Mouse (Mus musculus) E14TG2a.4 (cell line): ENCODE data around the gene Vgll4.

Source experiments
- H3K27me3 ChIP-seq: 2 replicates; pipeline ENCODE4 v1.6.1; 2014; ENCODE audit warnings: low read length, control low read depth; ENCODE audit not compliant: insufficient read depth
- H3K36me3 ChIP-seq: 2 replicates; pipeline ENCODE4 v1.6.1; 2014; ENCODE audit warnings: low read length, control low read depth; ENCODE audit not compliant: insufficient read depth
- H3K4me1 ChIP-seq: replicated peaks from 2 replicates; pipeline ENCODE4 v1.6.1; 2014; ENCODE audit warnings: low read depth, low read length, control low read depth
- H3K4me3 ChIP-seq: replicated peaks from 2 replicates; pipeline ENCODE4 v1.5.1; 2014; ENCODE audit warnings: mild to moderate bottlenecking, low read length
- H3K9me3 ChIP-seq: 2 replicates; pipeline ENCODE4 v1.6.1; 2014; ENCODE audit warnings: low read length, control low read depth
- CTCF ChIP-seq: conservative IDR thresholded peaks from 2 replicates; pipeline ENCODE4 v1.5.1; 2014; ENCODE audit warnings: low read length
- NANOG ChIP-seq: IDR thresholded peaks from 2 replicates; pipeline ENCODE4 v1.6.1; 2014; ENCODE audit warnings: borderline replicate concordance, low read length, mixed read lengths
- POU5F1 ChIP-seq: IDR thresholded peaks from 2 replicates; pipeline ENCODE4 v1.6.1; 2014; ENCODE audit warnings: low read length, borderline replicate concordance

The Vgll4 gene

DNA sequence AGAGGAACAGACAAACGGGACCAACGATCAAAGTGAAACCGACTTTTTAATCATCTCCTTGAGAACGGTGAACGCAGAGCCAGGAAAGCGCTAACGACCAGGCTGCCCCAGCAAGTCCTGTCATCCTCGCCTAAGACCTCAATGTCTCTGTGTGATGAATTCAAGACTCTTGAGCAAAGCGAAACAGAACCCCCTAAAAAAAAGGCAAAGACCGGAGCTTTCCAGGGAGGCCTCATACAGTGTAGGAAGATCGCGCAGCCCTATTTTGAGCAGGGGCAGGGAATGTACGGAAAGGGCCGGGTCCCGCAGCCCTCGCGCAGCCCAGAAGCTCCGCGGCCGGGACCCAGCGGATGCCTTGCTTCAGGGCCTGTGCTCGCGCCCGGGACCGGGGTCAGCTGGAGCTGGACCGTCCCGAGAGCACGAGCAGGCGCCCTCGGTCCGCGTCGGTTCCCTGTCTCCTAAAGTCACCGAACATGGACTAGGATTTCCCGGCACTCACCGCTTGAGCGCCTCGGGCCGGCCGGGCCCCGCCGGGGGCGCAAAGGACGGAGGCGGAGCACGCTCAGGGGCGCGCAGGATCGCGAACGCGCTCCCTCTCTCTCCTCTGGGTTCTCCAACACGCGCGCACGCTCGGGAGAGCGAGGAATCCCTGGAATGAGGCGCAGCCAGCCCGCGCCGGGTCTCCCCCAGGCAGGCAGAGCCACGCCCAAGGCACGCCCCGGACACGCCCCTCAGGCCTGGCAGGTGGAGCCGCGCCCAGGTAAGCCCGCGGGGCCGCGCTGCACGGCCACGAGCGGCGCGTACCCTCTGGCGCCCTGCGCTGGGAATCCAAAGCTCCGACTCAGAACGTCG, 1.2 kb downstream of the Vgll4 start:
- Histone ChIP-seq H3K4me1 (peaks cover 25% of the 10 kb centered on the region), H3K27me3 (peaks cover 49% of the 10 kb centered on the region), H3K36me3 (no peaks in the 10 kb centered on the region), H3K9me3 (no peaks in the 10 kb centered on the region), H3K4me3 (peak overlapping the region; percentile 85)
- no peak for TF ChIP-seq NANOG
- no peak for TF ChIP-seq POU5F1
- TF ChIP-seq CTCF = no peak

DNA sequence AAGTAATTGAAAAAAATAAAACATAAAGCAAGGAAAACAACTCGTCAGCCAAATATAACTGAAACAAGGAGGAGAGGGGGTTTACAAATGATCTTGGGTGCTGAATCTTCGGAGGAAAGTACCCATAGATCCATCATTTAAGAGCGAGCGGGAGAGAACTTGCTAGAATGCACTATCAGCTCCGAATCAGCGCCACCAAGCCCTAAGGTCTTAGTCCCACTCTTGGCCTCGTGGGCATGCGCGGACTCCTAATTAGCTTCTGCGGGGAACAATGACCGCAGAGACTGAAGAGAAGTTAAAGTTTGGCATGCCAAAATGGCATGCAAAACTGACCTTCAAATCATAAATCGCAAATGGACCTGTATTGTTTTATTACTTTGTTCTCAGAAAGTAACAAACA, 2.2 kb downstream of the Vgll4 start:
- H3K36me3 ChIP-seq = no peaks in the 10 kb centered on the region
- H3K4me3 ChIP-seq = 0 out of 2 replicates have a peak overlapping the region, but pooled peaks have one; percentile 85
- H3K9me3 ChIP-seq = no peaks in the 10 kb centered on the region
- no peak for TF ChIP-seq CTCF
- no peak for TF ChIP-seq NANOG
- no peak for TF ChIP-seq POU5F1
- H3K4me1 ChIP-seq = peaks cover 22% of the 10 kb centered on the region
- peaks cover 49% of the 10 kb centered on the region for H3K27me3 ChIP-seq

DNA sequence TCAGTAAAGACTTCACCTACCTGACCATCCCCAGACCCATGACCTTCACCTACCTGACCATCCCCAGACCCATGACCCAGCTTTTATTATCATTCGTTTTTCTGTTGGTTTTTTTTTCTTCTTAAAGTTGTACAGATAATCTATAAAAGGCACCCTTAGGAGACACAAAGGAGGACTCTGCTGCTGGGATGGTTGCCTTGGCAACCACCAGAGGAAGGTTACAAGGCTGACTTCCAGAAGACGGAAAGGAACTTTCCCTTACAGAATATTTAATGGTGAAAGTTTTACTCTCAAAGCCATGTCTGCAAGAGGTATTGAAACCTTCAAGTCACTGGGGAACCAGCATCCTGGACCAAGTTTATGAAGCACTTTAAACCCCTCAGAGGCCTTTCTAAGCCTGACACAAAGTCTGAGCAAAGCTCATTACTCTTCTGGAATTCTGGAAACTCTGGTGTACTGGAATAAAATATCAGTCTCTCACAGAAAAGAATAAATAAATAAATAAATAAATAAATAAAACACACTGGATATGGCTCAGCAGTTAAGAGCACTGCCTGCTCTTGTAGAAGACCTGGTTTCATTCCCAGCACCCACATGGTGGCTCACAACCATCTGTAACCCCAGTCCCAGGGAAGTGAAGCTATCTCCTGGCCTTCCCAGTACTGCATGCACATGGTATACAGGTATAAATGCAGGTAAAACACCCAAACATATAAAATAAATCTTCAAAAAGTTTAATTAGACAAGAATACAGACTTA, 3.2 kb downstream of the Vgll4 start:
- H3K36me3 ChIP-seq = no peaks in the 10 kb centered on the region
- peaks cover 22% of the 10 kb centered on the region for H3K4me1 ChIP-seq
- no peak for TF ChIP-seq POU5F1
- TF ChIP-seq CTCF = no peak
- TF ChIP-seq NANOG = no peak
- peaks cover 49% of the 10 kb centered on the region for H3K27me3 ChIP-seq
- H3K9me3 ChIP-seq = no peaks in the 10 kb centered on the region
- no peak overlapping the region for H3K4me3 ChIP-seq

DNA sequence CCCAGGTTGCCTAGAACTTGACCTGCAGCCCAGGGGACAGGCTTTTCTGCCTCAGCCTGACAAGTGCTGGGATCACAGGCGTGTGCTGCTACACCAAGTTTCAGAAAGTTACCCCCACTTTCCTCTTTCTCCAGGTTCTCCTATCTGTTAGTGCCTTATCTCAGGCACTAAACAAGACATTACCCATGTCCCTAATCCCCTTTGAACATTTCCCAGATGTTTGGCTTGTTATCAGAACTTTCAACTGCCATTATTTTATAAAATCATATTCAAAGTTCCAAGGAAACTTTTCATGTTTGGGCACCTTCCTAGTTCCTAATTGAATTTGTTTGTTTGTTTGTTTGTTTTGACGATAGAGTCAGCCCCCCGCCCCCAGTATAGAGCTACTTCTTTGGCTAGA, 4.0 kb downstream of the Vgll4 start:
- Histone ChIP-seq H3K27me3 (peaks cover 49% of the 10 kb centered on the region), H3K4me1 (peaks cover 22% of the 10 kb centered on the region), H3K36me3 (no peaks in the 10 kb centered on the region), H3K4me3 (no peak overlapping the region), H3K9me3 (no peaks in the 10 kb centered on the region)
- no peak for TF ChIP-seq NANOG
- TF ChIP-seq CTCF = no peak
- TF ChIP-seq POU5F1 = no peak

DNA sequence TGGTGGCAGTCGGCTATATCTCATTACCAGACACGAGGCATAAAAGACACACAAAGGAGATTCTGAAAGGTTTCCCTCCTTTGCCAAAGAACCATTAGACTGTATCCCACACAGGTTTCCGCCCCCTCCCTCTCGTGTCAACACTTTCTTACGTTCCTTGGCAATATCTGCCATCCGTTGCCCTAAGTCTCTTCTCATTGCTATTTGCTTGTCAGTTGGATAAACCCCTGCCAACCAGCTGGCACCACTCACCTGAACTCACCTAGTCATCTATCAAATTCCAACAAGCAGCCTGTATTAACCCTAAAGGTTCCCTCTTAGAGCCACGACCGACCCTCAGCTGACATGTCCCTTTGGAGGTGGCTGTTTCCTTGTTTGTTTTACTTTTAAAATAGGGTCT, 4.4 kb downstream of the Vgll4 start:
- Histone ChIP-seq H3K4me1 (peaks cover 18% of the 10 kb centered on the region), H3K9me3 (no peaks in the 10 kb centered on the region), H3K36me3 (no peaks in the 10 kb centered on the region), H3K4me3 (no peak overlapping the region), H3K27me3 (peaks cover 51% of the 10 kb centered on the region)
- no peak for TF ChIP-seq CTCF
- TF ChIP-seq NANOG = no peak
- no peak for TF ChIP-seq POU5F1

DNA sequence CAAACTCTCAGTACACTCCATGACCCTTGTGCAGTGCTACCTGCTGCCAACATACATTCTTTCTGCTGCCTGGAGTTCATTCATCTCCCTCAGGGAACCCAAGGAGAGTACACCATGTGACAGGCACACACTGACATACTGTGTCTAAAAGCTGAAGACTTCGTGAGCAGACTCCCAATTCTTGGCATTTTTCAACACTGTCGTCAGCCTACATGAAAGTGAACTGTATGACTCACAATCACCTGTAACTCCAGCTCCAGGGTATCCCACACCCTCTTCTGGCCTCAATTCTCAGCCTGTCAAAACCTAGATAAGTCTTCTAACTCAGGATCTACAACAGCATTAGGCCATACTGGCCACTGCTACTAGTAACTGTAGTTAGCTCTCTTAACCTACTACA, 5.6 kb downstream of the Vgll4 start:
- peaks cover 12% of the 10 kb centered on the region for H3K4me1 ChIP-seq
- TF ChIP-seq POU5F1 (no peak), CTCF (no peak), NANOG (no peak)
- no peaks in the 10 kb centered on the region for H3K36me3 ChIP-seq
- H3K9me3 ChIP-seq = no peaks in the 10 kb centered on the region
- peaks cover 43% of the 10 kb centered on the region for H3K27me3 ChIP-seq
- H3K4me3 ChIP-seq = no peak overlapping the region

DNA sequence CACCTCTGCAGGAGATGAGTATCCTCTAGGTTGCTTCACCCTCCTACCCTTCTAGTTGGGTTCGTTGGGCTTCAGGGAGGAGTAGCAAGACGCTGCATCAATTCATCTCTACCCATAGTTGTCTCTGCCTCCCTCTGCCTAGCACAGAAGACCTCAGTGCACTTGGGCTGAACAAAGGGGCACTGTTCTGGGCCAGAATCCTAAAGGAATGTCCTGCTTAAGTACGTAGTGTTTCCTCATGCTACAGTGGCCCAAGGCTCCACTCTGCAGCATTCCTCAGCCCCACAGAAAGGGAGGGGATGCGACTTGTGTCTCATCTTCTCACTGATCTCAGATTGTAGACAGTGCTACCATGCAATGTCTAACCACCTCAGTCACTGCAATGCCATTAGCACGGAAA, 6.2 kb downstream of the Vgll4 start:
- H3K36me3 ChIP-seq = no peaks in the 10 kb centered on the region
- no peak for TF ChIP-seq NANOG
- no peak for TF ChIP-seq CTCF
- no peak for TF ChIP-seq POU5F1
- no peak overlapping the region for H3K4me3 ChIP-seq
- H3K9me3 ChIP-seq = no peaks in the 10 kb centered on the region
- H3K4me1 ChIP-seq = peaks cover 18% of the 10 kb centered on the region
- peaks cover 37% of the 10 kb centered on the region for H3K27me3 ChIP-seq

DNA sequence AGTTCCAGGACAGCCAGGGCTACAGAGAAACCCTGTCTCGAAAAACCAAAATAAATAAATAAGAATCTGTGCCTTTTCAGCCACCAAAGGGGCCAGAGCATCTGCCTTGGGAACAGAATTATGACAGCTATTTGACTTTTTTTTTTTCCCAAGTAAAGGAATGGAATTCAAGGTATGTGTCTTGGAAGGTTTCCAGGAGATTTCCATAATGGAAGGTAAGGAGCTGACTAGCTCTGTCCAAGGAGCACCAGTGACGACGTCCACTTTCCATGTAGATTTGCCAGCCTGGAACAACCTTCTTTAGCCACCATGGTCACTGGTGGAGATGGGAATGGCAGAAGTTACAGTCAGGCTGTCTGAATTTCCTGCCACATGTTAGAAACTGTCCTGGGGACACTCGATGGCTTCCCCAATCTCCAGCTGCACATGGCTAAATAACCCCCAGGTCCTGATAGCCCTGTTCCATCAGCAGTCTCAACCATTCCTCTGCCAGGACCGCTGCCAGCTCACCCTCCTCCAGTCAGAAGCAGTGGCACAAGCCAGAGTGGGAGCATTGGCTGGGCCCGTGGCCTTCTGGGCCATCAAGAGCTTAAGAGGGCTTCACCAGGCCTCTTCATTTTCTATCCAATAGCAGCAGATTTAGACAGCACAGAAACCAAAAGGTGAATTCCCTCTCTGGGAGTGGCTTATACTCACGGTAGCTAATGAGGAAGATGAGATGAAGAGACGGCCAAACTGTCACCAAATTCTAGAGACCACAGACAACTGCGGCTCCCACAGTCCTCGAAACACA, 8.3 kb downstream of the Vgll4 start:
- Histone ChIP-seq H3K9me3 (no peaks in the 10 kb centered on the region), H3K4me3 (no peak overlapping the region), H3K36me3 (no peaks in the 10 kb centered on the region), H3K4me1 (peaks cover 18% of the 10 kb centered on the region), H3K27me3 (peaks cover 16% of the 10 kb centered on the region; the same call in 1 of the 2 replicates)
- TF ChIP-seq CTCF (no peak), NANOG (no peak), POU5F1 (no peak)
